Mouse (Mus musculus): ENCODE data around the gene Thra.

Thra gene

DNA sequence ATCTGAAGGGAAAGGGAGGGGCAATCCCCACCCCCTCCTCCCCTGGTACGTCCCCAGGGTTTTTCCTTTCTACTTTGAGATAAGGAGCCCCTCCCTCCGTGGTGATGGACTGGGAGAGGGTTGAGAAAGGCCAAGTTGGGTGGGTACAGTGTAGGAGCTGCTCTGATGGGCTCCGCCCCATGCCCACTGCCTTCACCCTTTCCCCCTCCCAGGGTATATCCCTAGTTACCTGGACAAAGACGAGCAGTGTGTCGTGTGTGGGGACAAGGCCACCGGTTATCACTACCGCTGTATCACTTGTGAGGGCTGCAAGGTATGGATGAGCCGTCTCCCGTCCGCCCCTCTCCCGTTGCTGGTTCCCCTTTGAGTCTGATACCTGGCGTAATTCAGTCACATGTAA is 16.3 kb downstream of the Thra start:
- no peaks in the 10 kb centered on the region for H3K27me3 ChIP-seq (ENCODE audit: control insufficient read depth, insufficient read depth, low read length, poor library complexity, severe bottlenecking)
- no peak for DNase-seq (ENCODE audit: low read depth, low spot score)

DNA sequence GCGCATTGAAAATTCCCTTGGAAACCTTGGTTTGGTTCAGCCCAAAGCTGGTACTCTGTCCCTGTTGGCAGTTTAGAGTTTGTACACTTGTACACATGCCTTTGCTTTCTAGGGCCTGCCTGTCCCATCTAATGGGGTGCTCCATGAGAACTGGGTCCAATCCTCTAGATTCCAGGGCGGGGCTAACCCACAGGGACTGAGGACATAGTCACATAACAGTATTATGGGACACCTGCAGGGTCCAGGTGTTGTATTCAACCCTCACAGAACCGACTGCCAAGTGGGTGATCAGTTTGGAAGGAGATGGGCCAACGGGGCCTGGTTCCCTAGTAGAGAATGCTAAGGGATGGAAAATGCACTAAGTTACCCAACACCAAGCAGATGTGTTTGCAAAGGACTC is 21.5 kb downstream of the Thra start:
- Histone ChIP-seq H3K36me3 (ENCODE audit: control insufficient read depth, insufficient read depth, low read length, poor library complexity, severe bottlenecking) (no peaks in the 10 kb centered on the region), H3K27me3 (ENCODE audit: control insufficient read depth, insufficient read depth, low read length, poor library complexity, severe bottlenecking) (no peaks in the 10 kb centered on the region)
- DNase-seq (ENCODE audit: low read depth, low spot score), result no peak

More for the DNA sequence above, 16.3 kb downstream of the Thra start:
- no peaks in the 10 kb centered on the region for H3K36me3 ChIP-seq (ENCODE audit: control insufficient read depth, insufficient read depth, low read length, poor library complexity, severe bottlenecking)

DNA sequence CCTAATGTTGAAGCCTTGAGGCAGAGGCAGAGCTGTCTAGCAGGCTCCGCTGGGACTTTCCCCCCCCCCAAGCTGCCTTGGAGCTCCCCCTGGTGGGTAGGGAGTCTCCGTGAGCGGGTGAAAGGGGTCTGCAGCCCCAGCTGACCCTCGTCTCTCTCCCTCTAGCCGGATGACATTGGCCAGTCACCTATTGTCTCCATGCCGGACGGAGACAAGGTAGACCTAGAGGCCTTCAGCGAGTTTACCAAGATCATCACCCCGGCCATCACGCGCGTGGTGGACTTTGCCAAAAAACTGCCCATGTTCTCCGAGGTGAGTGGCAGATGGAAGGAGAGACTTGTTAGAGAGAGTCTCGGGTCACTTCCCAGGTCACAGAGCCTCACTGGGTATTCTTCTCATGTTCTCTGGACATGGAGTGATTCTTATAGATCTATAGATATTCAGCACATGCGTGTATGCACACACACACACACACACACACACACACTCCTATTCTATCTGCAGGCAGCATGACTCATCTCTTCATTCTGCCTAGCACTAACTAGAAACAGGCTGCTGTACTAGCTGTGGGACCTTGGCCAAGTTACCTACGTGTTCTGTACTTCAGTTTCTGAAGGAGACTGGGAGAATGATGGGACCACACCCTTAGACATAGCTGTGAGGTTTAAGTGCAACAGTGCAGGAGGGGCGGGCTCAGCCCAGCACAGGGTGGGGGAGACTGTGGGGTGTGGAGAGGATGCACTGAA is 22.5 kb downstream of the Thra start:
- no peak for DNase-seq (ENCODE audit: low read depth, low spot score)
- Histone ChIP-seq H3K27me3 (ENCODE audit: control insufficient read depth, insufficient read depth, low read length, poor library complexity, severe bottlenecking) (no peaks in the 10 kb centered on the region), H3K36me3 (ENCODE audit: control insufficient read depth, insufficient read depth, low read length, poor library complexity, severe bottlenecking) (no peaks in the 10 kb centered on the region)

DNA sequence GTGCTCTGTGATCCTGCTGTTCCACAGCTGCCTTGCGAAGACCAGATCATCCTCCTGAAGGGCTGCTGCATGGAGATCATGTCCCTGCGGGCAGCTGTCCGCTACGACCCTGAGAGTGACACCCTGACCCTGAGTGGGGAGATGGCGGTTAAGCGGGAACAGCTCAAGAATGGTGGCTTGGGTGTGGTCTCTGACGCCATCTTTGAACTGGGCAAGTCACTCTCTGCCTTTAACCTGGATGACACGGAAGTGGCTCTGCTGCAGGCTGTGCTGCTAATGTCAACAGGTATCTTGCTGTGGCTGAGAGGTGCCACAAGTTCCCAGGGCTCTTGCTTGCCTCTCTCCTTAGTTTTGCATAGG is 23.0 kb downstream of the Thra start:
- no peak for DNase-seq (ENCODE audit: low read depth, low spot score)
- no peaks in the 10 kb centered on the region for H3K27me3 ChIP-seq (ENCODE audit: control insufficient read depth, insufficient read depth, low read length, poor library complexity, severe bottlenecking)

DNA sequence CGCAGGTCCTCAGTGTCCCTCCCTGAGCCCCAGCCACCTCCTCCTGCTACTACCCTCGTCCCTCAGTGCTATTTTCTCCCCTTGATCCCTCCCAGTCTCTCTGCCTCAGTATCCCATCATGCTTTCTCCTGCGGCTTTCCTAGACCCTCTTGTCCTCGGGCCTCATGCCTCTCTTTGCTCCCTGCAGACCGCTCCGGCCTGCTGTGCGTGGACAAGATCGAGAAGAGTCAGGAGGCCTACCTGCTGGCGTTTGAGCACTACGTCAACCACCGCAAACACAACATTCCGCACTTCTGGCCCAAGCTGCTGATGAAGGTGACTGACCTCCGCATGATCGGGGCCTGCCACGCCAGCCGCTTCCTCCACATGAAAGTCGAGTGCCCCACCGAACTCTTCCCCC is 23.7 kb downstream of the Thra start:
- Histone ChIP-seq H3K36me3 (ENCODE audit: control insufficient read depth, insufficient read depth, low read length, poor library complexity, severe bottlenecking) (no peaks in the 10 kb centered on the region), H3K27me3 (ENCODE audit: control insufficient read depth, insufficient read depth, low read length, poor library complexity, severe bottlenecking) (no peaks in the 10 kb centered on the region)
- DNase-seq (ENCODE audit: low read depth, low spot score), result no peak

More for the DNA sequence above, 23.0 kb downstream of the Thra start:
- no peaks in the 10 kb centered on the region for H3K36me3 ChIP-seq (ENCODE audit: control insufficient read depth, insufficient read depth, low read length, poor library complexity, severe bottlenecking)

DNA sequence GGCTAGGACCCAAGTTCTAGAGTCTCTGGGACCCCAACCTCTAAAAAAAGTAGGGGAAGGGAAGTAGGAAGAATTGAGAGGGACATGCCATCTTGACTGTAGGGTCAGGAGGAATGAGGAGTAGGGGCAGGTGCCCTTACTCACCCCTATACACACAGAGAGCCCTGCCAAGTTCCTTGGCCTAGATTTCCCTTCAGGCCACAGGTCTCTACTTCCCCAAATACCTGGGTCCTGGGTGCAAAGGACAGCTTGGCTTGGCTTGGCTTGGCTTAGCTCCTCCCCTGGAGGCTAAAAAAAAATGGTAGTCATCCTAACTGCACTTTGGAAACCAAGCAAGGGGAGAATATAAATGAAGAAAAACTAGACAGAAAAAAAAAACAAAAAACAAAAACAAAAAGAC is 24.3 kb downstream of the Thra start:
- H3K36me3 ChIP-seq (ENCODE audit: control insufficient read depth, insufficient read depth, low read length, poor library complexity, severe bottlenecking), result no peaks in the 10 kb centered on the region
- DNase-seq (ENCODE audit: low read depth, low spot score), result no peak
- no peaks in the 10 kb centered on the region for H3K27me3 ChIP-seq (ENCODE audit: control insufficient read depth, insufficient read depth, low read length, poor library complexity, severe bottlenecking)

DNA sequence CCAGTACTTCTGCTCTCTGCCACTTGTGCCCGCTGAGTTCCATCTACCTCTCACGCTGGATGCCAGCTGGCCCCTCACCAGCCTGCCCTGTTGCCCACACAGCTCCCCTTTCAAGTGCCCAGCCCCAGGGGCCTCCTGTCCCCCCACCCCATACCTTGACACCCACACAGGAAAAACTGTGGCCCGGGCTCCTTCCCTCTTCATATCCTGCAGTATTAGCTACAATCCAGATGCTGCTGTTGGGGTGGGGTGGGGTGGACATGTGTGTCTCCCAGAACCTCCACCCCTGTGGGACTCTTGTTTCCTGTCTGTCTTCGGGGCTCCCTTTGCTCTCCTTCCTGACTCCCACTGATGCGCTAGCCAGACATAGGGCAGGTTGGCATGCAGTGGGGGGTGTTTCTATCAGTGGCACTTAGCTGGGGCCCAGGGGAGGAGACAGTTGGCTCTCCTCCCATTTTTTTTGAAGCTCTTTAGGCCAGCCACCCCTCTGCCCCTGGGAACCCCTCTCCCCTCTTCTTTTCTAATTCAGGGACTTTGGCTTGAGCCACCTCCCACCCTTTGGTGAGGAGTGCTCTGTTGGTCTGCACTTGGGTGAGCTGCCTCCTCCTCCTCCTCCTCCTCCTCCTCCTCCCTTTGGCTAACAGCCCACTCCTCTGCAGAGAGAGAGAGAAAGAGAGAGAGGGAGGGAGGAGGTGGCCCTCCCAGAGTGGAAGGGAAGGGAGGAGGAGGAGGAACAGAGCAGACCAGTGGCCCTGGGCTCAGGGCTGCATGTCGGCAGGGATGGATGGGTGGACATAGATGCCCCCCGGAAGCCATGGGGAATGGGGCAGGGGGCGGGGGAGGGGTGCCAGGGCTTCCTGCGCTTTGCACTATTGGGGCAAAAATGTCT is 25.2 kb downstream of the Thra start:
- H3K27me3 ChIP-seq (ENCODE audit: control insufficient read depth, insufficient read depth, low read length, poor library complexity, severe bottlenecking), result no peaks in the 10 kb centered on the region
- no peaks in the 10 kb centered on the region for H3K36me3 ChIP-seq (ENCODE audit: control insufficient read depth, insufficient read depth, low read length, poor library complexity, severe bottlenecking)
- DNase-seq (ENCODE audit: low read depth, low spot score), result no peak

DNA sequence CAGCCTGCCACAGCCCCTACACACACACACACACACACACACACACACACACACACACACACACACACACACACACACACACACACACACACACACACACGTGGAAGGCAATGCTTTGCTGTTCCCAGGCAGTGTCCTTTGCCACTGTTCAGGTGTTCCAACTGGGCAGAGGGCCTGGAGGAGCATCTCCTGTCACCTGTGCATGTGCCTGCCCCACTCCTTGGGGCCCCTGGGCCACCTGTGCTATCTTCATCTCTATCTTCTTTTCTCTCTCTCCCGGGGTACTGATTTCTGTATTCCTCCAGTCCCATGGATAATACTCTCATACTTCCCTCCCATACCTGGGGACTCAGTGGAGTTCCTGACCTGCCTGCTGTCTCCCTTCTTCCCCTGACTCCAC is 25.9 kb downstream of the Thra start:
- no peaks in the 10 kb centered on the region for H3K27me3 ChIP-seq (ENCODE audit: control insufficient read depth, insufficient read depth, low read length, poor library complexity, severe bottlenecking)
- no peaks in the 10 kb centered on the region for H3K36me3 ChIP-seq (ENCODE audit: control insufficient read depth, insufficient read depth, low read length, poor library complexity, severe bottlenecking)
- DNase-seq (ENCODE audit: low read depth, low spot score), result no peak

DNA sequence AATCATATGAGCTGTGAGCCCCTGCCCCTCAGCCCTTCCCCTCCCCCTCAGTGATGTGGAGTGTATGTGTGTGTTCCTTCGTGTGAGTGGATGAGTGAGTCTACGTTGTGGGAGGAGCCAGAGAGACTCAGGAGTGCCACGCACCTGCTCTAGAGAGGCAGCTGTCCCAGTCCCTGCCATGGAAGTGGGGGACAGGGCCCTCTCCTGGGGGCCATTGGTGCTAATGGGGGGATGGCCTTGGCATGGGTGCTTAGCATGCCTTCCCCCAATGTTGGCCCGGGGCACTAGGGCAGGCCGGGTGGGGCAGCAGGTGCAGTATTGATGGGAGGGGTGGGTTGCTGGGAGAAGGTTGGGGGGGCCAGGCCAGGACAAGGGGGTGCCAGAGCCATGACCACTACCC is 26.4 kb downstream of the Thra start:
- no peaks in the 10 kb centered on the region for H3K27me3 ChIP-seq (ENCODE audit: control insufficient read depth, insufficient read depth, low read length, poor library complexity, severe bottlenecking)
- no peak for DNase-seq (ENCODE audit: low read depth, low spot score)
- H3K36me3 ChIP-seq (ENCODE audit: control insufficient read depth, insufficient read depth, low read length, poor library complexity, severe bottlenecking), result no peaks in the 10 kb centered on the region

DNA sequence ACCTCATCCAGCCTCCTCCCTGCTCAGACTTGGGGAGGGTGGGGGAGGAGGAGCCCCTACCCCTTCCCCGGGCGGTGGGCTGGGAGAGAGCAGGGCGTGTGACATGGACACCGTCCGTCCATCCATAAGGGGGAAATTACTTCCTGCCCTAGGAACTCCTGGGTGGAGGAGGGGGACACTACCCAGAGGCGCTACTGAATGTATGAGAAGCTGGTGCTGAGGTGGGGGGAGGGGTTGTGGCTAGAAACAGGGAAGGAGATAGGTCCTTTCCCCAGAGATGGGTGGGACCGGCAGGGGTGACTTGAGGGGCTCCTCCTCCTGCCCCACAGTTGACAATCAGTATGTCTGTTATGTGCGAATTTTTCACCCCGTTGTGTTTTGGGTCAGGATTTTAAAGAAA is 26.8 kb downstream of the Thra start:
- Histone ChIP-seq H3K27me3 (ENCODE audit: control insufficient read depth, insufficient read depth, low read length, poor library complexity, severe bottlenecking) (no peaks in the 10 kb centered on the region), H3K36me3 (ENCODE audit: control insufficient read depth, insufficient read depth, low read length, poor library complexity, severe bottlenecking) (no peaks in the 10 kb centered on the region)
- no peak for DNase-seq (ENCODE audit: low read depth, low spot score)

DNA sequence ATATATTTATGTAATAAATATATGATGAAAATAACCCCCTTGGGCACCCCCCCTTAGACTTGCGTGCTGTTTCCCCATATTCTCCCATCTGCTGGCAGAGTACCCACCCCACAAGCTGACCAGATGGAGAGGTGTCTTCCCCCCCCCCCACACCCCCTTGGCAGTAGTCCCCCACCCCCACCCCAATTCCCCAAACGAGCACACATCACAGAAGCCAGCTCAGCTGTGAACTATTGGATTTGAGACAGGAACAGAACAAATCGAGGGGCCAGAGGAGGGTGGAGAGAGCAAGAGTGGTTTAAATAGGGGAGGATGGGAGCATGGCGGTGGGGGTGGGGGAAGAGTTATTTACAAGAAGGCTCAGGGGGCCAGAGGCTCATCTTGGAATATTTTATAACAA is 27.3 kb downstream of the Thra start:
- Histone ChIP-seq H3K27me3 (ENCODE audit: control insufficient read depth, insufficient read depth, low read length, poor library complexity, severe bottlenecking) (no peaks in the 10 kb centered on the region), H3K36me3 (ENCODE audit: control insufficient read depth, insufficient read depth, low read length, poor library complexity, severe bottlenecking) (no peaks in the 10 kb centered on the region)
- DNase-seq (ENCODE audit: low read depth, low spot score), result no peak

DNA sequence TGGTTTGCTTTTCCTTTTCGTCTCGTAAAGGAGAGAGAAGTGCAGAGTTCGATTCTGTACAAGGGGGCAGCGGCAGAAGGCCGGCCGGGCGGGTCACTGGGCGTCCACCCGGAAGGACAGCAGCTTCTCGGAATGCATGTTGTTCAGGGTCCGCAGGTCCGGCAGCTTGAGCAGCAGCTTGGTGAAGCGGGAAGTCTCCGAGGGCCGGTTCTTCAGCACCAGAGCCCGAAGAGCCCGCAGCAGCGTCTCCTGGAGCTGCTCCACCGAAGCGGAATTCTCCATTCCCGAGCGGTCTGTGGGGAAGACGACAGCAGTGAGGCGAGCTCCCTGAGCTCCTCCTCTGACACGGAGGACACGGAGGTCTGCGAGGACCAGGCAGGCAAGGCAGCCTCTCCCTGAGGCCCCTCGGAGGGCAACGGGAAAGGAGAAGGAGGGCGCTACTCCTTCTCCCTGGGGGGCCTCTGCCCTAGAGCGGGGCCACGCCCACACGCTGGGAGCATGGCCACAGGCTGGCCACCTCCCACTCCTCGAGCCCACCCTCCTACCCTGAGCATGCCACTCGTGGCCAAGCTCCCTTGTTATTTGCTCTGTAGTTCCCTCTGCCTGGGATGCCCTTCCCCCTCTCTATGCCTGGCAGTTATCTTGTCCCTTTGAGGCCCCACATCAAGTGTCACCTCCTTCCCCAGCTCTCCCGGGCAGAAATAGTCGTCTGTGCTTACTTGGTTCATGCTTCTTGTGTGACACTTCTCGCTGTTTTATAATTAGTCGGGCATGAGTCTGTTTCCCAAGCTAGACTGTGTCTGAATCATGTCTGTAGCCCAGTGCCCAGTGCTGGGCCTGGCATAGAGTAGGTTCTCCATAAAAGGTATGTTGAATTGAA is 27.9 kb downstream of the Thra start:
- H3K27me3 ChIP-seq (ENCODE audit: control insufficient read depth, insufficient read depth, low read length, poor library complexity, severe bottlenecking), result no peaks in the 10 kb centered on the region
- DNase-seq (ENCODE audit: low read depth, low spot score), result no peak

DNA sequence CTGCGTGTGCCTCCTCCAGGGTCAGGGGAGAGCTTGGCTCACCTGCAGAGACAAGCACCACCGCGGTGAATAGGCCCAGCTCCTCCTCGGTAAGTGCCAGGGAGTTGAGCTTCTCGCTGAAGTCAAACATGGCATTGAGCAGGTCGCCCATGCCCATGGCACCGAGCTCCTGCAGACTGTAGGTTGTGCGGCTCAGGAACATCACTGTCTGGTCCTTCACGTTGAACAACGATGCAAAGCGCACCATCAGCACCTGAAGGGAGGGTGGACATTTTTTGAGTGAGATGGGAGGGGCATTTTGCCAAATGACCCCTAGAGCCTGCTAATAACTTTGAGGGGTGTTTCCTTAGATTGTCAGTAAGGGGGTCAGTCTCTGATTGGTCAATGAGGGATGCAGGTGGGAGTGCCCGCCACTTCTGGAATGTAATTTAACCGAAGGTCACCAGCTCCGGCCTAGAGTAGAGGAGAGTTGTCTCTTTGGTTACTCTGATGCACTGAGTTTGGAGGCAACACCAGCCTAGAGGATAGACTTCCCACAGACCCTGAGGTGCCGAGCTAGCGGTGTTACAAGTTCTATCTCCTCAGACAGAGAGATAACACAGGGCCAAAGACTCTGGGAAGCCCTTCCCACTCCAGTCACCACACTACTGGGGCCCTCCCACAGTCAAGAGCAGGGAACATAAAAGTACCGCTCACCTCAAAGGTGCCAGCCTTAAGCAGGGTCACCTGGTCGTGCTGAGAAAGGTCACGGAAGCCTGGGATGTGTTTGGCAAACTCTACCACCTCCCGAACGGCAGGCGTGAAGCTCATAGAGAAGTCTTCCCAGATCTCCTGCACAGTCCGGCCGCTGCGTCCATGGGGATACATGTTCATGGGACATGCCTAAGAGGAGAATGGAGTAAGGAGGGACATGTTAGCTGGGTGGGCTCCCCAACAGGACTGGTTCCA is 28.8 kb downstream of the Thra start:
- H3K27me3 ChIP-seq (ENCODE audit: control insufficient read depth, insufficient read depth, low read length, poor library complexity, severe bottlenecking), result no peaks in the 10 kb centered on the region
- no peak for DNase-seq (ENCODE audit: low read depth, low spot score)
- H3K36me3 ChIP-seq (ENCODE audit: control insufficient read depth, insufficient read depth, low read length, poor library complexity, severe bottlenecking), result no peaks in the 10 kb centered on the region

More for the DNA sequence above, 27.9 kb downstream of the Thra start:
- no peaks in the 10 kb centered on the region for H3K36me3 ChIP-seq (ENCODE audit: control insufficient read depth, insufficient read depth, low read length, poor library complexity, severe bottlenecking)

Data from splenic B cell, adult 2 months (primary cell).